Comparison of ENCODE assay signal across 22 mouse cellular contexts in the genomic region with DNA sequence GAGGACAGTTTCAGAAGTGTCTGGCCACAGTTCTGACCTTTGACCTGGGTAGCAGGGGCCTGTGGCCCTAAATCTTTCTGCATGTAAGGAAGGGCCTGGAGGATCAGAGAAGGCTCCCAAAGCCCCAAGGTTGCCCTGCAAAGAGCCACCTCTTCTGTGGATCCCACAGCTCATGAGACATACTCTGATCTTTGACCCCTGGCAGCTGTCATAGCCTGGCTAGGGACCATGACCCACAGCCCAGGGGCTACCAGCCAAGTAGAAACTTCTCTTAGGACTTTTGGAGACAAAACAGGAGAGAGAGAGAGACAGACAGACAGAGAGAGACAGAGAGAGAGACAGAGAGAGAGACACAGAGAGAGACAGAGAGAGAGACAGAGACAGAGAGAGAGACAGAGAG.
A peak's percentile ranks its signal among the peaks of the same experiment; 100 is the strongest.
DNase-seq lines count a peak whose midpoint lies in the region; ATAC-seq and TF ChIP-seq lines count a peak whose summit lies in the region.
"Had no signal": no experiment of that assay in that cellular context is flagged by ENCODE, and none has a peak within 500 bp of the region (broad histone marks: within the 10 kb centered on the region; RNA-seq: fewer than 3 reads in every experiment).

No protein-coding gene starts in this region.

- no peak for TF ChIP-seq EP300 in liver, postnatal 0 days (IDR thresholded peaks at IDR 0.05; ENCODE audit: low read depth)

- no peak overlapping the region for H3K9ac ChIP-seq in liver, postnatal 0 days (replicated peaks)
- H3K9ac ChIP-seq in midbrain, embryonic 12.5 days (replicated peaks) = 0 out of 2 replicates have a peak overlapping the region, but pooled peaks have one; percentile 20
- no peak overlapping the region for H3K9ac ChIP-seq in midbrain, embryonic 15.5 days
- H3K9ac ChIP-seq: embryonic facial prominence, embryonic 15.5 days; heart, embryonic 12.5 days; intestine, embryonic 15.5 days; liver, embryonic 14.5 days; midbrain, embryonic 13.5 days had no signal

- H3K27ac ChIP-seq in liver, postnatal 0 days (ENCODE audit: low read depth) = no peak overlapping the region
- no peak overlapping the region for H3K27ac ChIP-seq in midbrain, embryonic 12.5 days (replicated peaks)
- H3K27ac ChIP-seq in midbrain, embryonic 15.5 days = no peak overlapping the region
- H3K27ac ChIP-seq: embryonic facial prominence, embryonic 15.5 days; hindbrain, embryonic 10.5 days; intestine, embryonic 15.5 days; liver, embryonic 14.5 days; midbrain, embryonic 13.5 days; stomach, postnatal 0 days had no signal

- H3K4me2 ChIP-seq in liver, postnatal 0 days (ENCODE audit: low read depth, low read length) = no peak overlapping the region
- no peak overlapping the region for H3K4me2 ChIP-seq in midbrain, embryonic 12.5 days (replicated peaks)
- no peak overlapping the region for H3K4me2 ChIP-seq in midbrain, embryonic 15.5 days
- H3K4me2 ChIP-seq: embryonic facial prominence, embryonic 15.5 days; heart, embryonic 12.5 days; intestine, embryonic 15.5 days; midbrain, embryonic 13.5 days had no signal

- no peaks in the 10 kb centered on the region for H3K36me3 ChIP-seq in liver, postnatal 0 days (replicated peaks; ENCODE audit: insufficient read depth, low read length)
- H3K36me3 ChIP-seq in midbrain, embryonic 12.5 days = no peaks in the 10 kb centered on the region
- no peaks in the 10 kb centered on the region for H3K36me3 ChIP-seq in midbrain, embryonic 15.5 days (replicated peaks)
- H3K36me3 ChIP-seq: embryonic facial prominence, embryonic 15.5 days; heart, embryonic 12.5 days; hindbrain, embryonic 10.5 days; intestine, embryonic 15.5 days; midbrain, embryonic 13.5 days had no signal

- no peak for ATAC-seq in liver, postnatal 0 days
- ATAC-seq in midbrain, embryonic 12.5 days (ENCODE audit: low FRiP score, low read depth) = no peak
- no peak for ATAC-seq in midbrain, embryonic 15.5 days (replicated peaks)
- ATAC-seq: forebrain, embryonic 14.5 days; hindbrain, embryonic 16.5 days; intestine, embryonic 15.5 days; midbrain, embryonic 13.5 days had no signal

- H3K4me3 ChIP-seq in liver, postnatal 0 days (ENCODE audit: low read depth, low read length) = no peak overlapping the region
- H3K4me3 ChIP-seq in midbrain, embryonic 12.5 days = no peak overlapping the region
- H3K4me3 ChIP-seq in midbrain, embryonic 15.5 days = no peak overlapping the region
- H3K4me3 ChIP-seq: embryonic facial prominence, embryonic 15.5 days; heart, embryonic 12.5 days; hindbrain, embryonic 10.5 days; intestine, embryonic 15.5 days; midbrain, embryonic 13.5 days had no signal

- peak; percentile 23 for DNase-seq in adrenal gland, postnatal 10 days
- no peak for DNase-seq in adrenal gland, postnatal 14 days
- DNase-seq in kidney, adult 18-20 months = peak; percentile 44
- DNase-seq in kidney, postnatal 10 days = no peak
- peak; percentile 22 for DNase-seq in liver, postnatal 0 days
- no peak for DNase-seq in liver
- DNase-seq: cerebellum, adult 2 months; cerebellum, postnatal 25 days; heart, postnatal 10 days; thymus, adult 2 months; thymus, postnatal 4 days had no signal

- H3K9me3 ChIP-seq in liver, postnatal 0 days (ENCODE audit: low read length) = no peaks in the 10 kb centered on the region
- no peaks in the 10 kb centered on the region for H3K9me3 ChIP-seq in midbrain, embryonic 12.5 days
- H3K9me3 ChIP-seq in midbrain, embryonic 15.5 days = no peaks in the 10 kb centered on the region
- H3K9me3 ChIP-seq: embryonic facial prominence, embryonic 15.5 days; intestine, embryonic 15.5 days; midbrain, embryonic 13.5 days had no signal

- no peak for TF ChIP-seq CTCF in liver, postnatal 0 days (IDR thresholded peaks at IDR 0.05; ENCODE audit: low read depth)

- H3K4me1 ChIP-seq in liver, postnatal 0 days (ENCODE audit: insufficient read depth) = peaks cover 2% of the 10 kb centered on the region; the same call in 1 of the 2 replicates
- peaks cover 5% of the 10 kb centered on the region; the same call in 1 of the 2 replicates for H3K4me1 ChIP-seq in midbrain, embryonic 12.5 days
- H3K4me1 ChIP-seq in midbrain, embryonic 15.5 days = no peaks in the 10 kb centered on the region
- H3K4me1 ChIP-seq: embryonic facial prominence, embryonic 15.5 days; heart, embryonic 12.5 days; intestine, embryonic 15.5 days had no signal

- no peaks in the 10 kb centered on the region for H3K27me3 ChIP-seq in liver, postnatal 0 days (ENCODE audit: insufficient read depth, low read length)
- H3K27me3 ChIP-seq in midbrain, embryonic 12.5 days = no peaks in the 10 kb centered on the region
- no peaks in the 10 kb centered on the region for H3K27me3 ChIP-seq in midbrain, embryonic 15.5 days (replicated peaks)
- H3K27me3 ChIP-seq: embryonic facial prominence, embryonic 15.5 days; heart, embryonic 12.5 days; intestine, embryonic 15.5 days; midbrain, embryonic 13.5 days had no signal

Comparison
In these comparisons a context has a peak if more than half of its experiments do, and no peak if none do; other contexts are left out.
1. DNase-seq: peak in adrenal gland, postnatal 10 days (single experiment), kidney, adult 18-20 months (single experiment) and liver, postnatal 0 days (single experiment); none in adrenal gland, postnatal 14 days (single experiment), kidney, postnatal 10 days (single experiment) and liver (single experiment).